Mouse (Mus musculus): ENCODE data around the gene Them5. TPM values are rescaled to one million over a fixed set of nuclear protein-coding genes. Genes with fewer than 3 reads are reported as not detected.

Gene Them5
- polyA plus RNA-seq, 1 experiment from 2014 or later: 199 TPM

DNA sequence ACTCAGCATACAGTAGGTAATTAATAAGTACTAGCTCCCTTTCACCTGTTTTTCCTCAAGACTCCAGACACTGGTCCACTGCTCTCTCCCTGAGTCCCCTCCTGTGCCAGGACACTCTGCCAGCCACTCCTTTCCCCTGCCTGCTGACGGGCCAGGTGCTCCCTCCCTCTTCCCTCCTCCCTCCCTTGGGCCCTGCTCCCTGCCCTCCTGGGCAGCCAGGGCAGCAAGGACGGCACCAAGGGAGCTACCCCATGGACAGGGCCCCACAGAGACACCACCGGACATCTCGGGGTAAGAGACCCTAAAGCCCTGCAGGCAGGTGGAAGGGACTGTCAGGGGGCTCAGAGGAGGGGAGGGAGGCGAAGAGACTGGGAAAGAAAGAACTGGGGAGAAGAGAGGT, 30.7 kb downstream of the Them5 start, which contains the start of gene Rorc:
Gene Rorc, plus strand, starts transcription at position 154 of the 400 bp plus-strand sequence.
- Histone ChIP-seq H3K9me3 (no peaks in the 10 kb centered on the region), H3K4me2 (peak within 1 kb of the TSS; percentile 44), H3K36me3 (no peaks in the 10 kb centered on the region), H3K27me3 (no peaks in the 10 kb centered on the region), H3K9ac (no peak within 1 kb of the TSS), H3K27ac (0 out of 2 replicates have a peak within 1 kb of the TSS, but pooled peaks have one; percentile 22), H3K4me1 (peaks cover 42% of the 10 kb centered on the region), H3K4me3 (peak within 1 kb of the TSS; percentile 24)
- 20% methylated on average over 5 of the region's 5 CpGs for WGBS
- ATAC-seq (ENCODE audit: insufficient number of reproducible peaks, low FRiP score, low TSS enrichment, low read depth): no peak

DNA sequence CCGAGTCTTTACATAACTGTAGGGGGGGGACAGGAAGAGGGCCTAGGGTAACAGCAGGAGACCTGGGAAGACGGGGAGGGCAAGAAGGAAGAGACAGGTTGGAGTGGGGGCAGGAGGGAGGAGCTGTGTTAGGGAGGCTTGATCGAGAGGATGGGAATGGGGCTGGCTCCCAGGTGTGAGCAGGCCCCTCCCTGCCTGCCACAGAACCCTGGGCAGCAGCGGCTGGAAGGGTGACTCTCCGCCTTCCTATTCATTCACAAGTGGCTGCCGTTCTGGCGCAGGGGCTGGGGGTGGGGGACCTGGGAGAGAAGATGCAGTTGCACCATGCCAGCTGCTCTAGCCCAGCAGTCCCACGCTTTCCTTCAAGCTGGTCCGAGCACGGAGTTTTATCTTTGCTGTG, 31.2 kb downstream of the Them5 start:
- peak overlapping the region; percentile 24 for H3K4me3 ChIP-seq
- H3K36me3 ChIP-seq: no peaks in the 10 kb centered on the region
- no peaks in the 10 kb centered on the region for H3K9me3 ChIP-seq
- ATAC-seq (ENCODE audit: insufficient number of reproducible peaks, low FRiP score, low TSS enrichment, low read depth): no peak
- H3K4me1 ChIP-seq: peaks cover 42% of the 10 kb centered on the region
- WGBS: 7% methylated on average over 10 of the region's 10 CpGs
- no peaks in the 10 kb centered on the region for H3K27me3 ChIP-seq
- peak overlapping the region; percentile 44 for H3K4me2 ChIP-seq
- H3K9ac ChIP-seq: no peak overlapping the region
- no peak overlapping the region for H3K27ac ChIP-seq

GRCm38 (mm10) chr3:94373597-94374011, 31.7 kb downstream of the Them5 start:
- H3K9me3 ChIP-seq: no peaks in the 10 kb centered on the region
- WGBS: 2% methylated on average over 5 of the region's 5 CpGs
- H3K4me2 ChIP-seq: peak overlapping the region; percentile 44
- H3K27me3 ChIP-seq: no peaks in the 10 kb centered on the region
- no peak for ATAC-seq (ENCODE audit: insufficient number of reproducible peaks, low FRiP score, low TSS enrichment, low read depth)
- peak overlapping the region; percentile 24 for H3K4me3 ChIP-seq
- H3K36me3 ChIP-seq: no peaks in the 10 kb centered on the region
- H3K4me1 ChIP-seq: peaks cover 42% of the 10 kb centered on the region
- no peak overlapping the region for H3K9ac ChIP-seq
- H3K27ac ChIP-seq: no peak overlapping the region

- no peak overlapping the region for H3K4me3 ChIP-seq
- no peak overlapping the region for H3K4me2 ChIP-seq
- H3K27me3 ChIP-seq: no peaks in the 10 kb centered on the region
- no peak overlapping the region for H3K9ac ChIP-seq
- H3K4me1 ChIP-seq: peaks cover 42% of the 10 kb centered on the region
- no peaks in the 10 kb centered on the region for H3K36me3 ChIP-seq
- ATAC-seq (ENCODE audit: insufficient number of reproducible peaks, low FRiP score, low TSS enrichment, low read depth): no peak
- no peak overlapping the region for H3K27ac ChIP-seq
- no peaks in the 10 kb centered on the region for H3K9me3 ChIP-seq
These were observed 32.7 kb downstream of the Them5 start for GRCm38 (mm10) chr3:94374636-94375035.

DNA sequence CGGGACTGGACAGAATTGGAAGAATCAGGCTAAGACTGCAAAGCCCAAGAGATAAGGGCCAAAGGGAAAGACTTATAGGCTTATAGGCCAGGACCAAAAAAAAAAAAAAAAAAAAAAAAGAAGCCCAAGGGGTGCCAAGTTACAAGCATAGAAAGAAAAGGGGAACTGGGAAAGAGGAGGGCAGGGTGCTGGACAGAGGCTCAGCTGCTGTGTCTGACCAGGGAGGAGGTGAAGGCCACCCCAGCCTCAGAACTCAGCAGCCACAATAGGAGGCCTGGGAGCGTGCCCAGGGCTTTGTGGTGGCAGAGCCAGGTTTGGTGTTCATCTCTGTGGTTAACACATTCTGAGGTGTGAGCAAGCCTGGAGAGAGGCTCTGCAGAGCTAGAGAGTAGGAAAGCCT, 33.2 kb downstream of the Them5 start:
- no peak overlapping the region for H3K9ac ChIP-seq
- no peak for ATAC-seq (ENCODE audit: insufficient number of reproducible peaks, low FRiP score, low TSS enrichment, low read depth)
- H3K36me3 ChIP-seq: no peaks in the 10 kb centered on the region
- no peak overlapping the region for H3K27ac ChIP-seq
- no peaks in the 10 kb centered on the region for H3K27me3 ChIP-seq
- 72% methylated on average over 2 of the region's 2 CpGs for WGBS
- H3K4me2 ChIP-seq: no peak overlapping the region
- H3K4me1 ChIP-seq: peaks cover 42% of the 10 kb centered on the region
- no peak overlapping the region for H3K4me3 ChIP-seq
- H3K9me3 ChIP-seq: no peaks in the 10 kb centered on the region

DNA sequence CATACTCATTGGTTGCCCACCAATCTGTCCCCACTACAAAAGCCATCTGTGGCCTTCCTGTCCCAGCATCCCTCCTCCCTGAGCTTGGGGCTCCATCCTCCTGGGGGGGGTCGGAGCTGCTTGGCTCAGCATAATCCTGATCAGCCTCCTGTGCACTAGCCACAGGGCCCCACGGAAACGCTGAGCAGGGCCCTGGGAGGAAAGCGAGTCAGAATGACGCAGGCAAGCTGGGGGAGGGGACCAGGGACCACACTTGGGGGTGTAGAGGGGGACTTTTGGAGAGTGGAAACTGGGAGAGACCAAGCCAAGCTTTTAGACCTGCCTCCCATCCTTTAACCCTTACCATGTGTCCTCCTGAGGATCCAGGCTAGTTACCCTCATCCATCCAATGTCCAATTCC, 34.0 kb downstream of the Them5 start:
- Histone ChIP-seq H3K36me3 (no peaks in the 10 kb centered on the region), H3K27ac (no peak overlapping the region), H3K27me3 (no peaks in the 10 kb centered on the region), H3K4me2 (no peak overlapping the region), H3K4me1 (peaks cover 42% of the 10 kb centered on the region), H3K9me3 (no peaks in the 10 kb centered on the region), H3K4me3 (no peak overlapping the region), H3K9ac (no peak overlapping the region)
- ATAC-seq (ENCODE audit: insufficient number of reproducible peaks, low FRiP score, low TSS enrichment, low read depth): no peak
- 34% methylated on average over 5 of the region's 5 CpGs for WGBS

- Histone ChIP-seq H3K36me3 (no peaks in the 10 kb centered on the region), H3K4me3 (no peak overlapping the region), H3K9ac (no peak overlapping the region), H3K27me3 (no peaks in the 10 kb centered on the region), H3K9me3 (no peaks in the 10 kb centered on the region), H3K27ac (no peak overlapping the region), H3K4me1 (peaks cover 33% of the 10 kb centered on the region), H3K4me2 (no peak overlapping the region)
- WGBS: 16% methylated on average over 13 of the region's 13 CpGs
- no peak for ATAC-seq (ENCODE audit: insufficient number of reproducible peaks, low FRiP score, low TSS enrichment, low read depth)
These were observed 35.4 kb downstream of the Them5 start for GRCm38 (mm10) chr3:94377028-94377923.

DNA sequence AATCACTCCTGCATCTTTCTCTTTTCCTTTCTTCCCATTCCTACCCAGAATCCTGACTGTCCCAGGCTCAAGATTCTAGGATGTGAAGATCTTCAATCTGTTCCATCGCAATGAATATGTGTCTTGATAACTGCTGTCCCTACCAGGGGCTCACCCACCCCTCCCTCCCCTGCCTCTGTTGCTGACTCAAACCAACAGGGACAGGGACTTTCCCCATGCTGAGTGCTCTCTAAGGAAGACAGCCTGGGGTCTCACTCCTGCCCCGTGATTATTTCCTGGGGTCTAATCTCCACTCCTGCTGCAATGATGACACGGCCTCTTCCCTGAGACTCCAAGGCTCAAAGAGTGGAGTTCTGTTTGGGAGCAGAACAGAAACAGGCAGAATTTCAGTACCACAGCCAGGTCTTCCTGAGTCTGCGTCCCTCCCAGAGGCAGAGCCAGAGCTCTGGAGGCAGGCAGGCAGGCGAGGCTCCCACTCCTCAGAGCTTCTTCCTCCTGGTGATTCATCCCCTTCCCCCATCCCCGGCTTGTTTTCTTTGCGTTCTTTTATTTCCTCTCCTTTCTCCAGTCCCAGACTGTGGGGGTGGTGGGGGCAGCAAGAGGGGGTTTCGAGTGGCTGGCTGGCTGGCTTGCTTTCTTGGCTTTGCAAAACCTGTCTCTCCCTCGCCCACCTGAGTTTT, 38.1 kb downstream of the Them5 start:
- WGBS: 26% methylated on average over 9 of the region's 9 CpGs
- no peak overlapping the region for H3K27ac ChIP-seq
- no peak overlapping the region for H3K9ac ChIP-seq

GRCm38 (mm10) chr3:94382308-94382707, 40.4 kb downstream of the Them5 start:
- H3K9me3 ChIP-seq: no peaks in the 10 kb centered on the region
- no peak overlapping the region for H3K9ac ChIP-seq
- no peak overlapping the region for H3K4me2 ChIP-seq
- no peak for ATAC-seq (ENCODE audit: insufficient number of reproducible peaks, low FRiP score, low TSS enrichment, low read depth)
- H3K27me3 ChIP-seq: no peaks in the 10 kb centered on the region
- H3K4me3 ChIP-seq: no peak overlapping the region
- no peak overlapping the region for H3K27ac ChIP-seq
- peaks cover 1% of the 10 kb centered on the region for H3K4me1 ChIP-seq
- 51% methylated on average over 5 of the region's 5 CpGs for WGBS
- H3K36me3 ChIP-seq: no peaks in the 10 kb centered on the region

More for the DNA sequence above, 38.1 kb downstream of the Them5 start:
- Histone ChIP-seq H3K9me3 (no peaks in the 10 kb centered on the region), H3K4me3 (no peak overlapping the region), H3K4me2 (no peak overlapping the region), H3K4me1 (peaks cover 15% of the 10 kb centered on the region), H3K36me3 (no peaks in the 10 kb centered on the region), H3K27me3 (no peaks in the 10 kb centered on the region)
- ATAC-seq (ENCODE audit: insufficient number of reproducible peaks, low FRiP score, low TSS enrichment, low read depth): no peak

DNA sequence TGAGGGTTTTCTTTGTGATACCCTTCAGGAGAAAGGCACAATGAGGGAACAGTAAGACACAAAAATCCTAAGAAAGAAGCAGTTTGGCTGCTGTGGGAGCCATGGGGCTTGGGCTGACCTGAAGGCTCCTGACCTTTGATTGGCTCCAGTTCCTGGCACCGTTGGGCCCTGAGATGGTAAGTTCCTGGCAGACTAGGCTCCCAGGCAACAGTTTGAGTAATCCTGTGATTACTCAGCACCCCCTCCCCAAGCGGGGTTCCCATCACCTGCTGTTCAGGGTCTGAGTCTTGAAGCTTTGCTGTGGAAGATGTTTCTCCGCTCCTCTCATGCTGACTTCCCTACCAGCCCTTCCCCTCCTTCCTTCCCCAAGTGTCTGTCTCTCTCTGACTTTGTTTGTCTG, 41.6 kb downstream of the Them5 start:
- Histone ChIP-seq H3K9ac (no peak overlapping the region), H3K4me1 (no peaks in the 10 kb centered on the region), H3K4me2 (no peak overlapping the region), H3K36me3 (no peaks in the 10 kb centered on the region), H3K4me3 (no peak overlapping the region), H3K9me3 (no peaks in the 10 kb centered on the region), H3K27ac (no peak overlapping the region), H3K27me3 (no peaks in the 10 kb centered on the region)
- 70% methylated on average over 3 of the region's 3 CpGs for WGBS
- no peak for ATAC-seq (ENCODE audit: insufficient number of reproducible peaks, low FRiP score, low TSS enrichment, low read depth)

- Histone ChIP-seq H3K4me1 (no peaks in the 10 kb centered on the region), H3K27ac (no peak overlapping the region), H3K9me3 (no peaks in the 10 kb centered on the region), H3K4me3 (no peak overlapping the region), H3K4me2 (no peak overlapping the region), H3K27me3 (no peaks in the 10 kb centered on the region), H3K36me3 (no peaks in the 10 kb centered on the region), H3K9ac (no peak overlapping the region)
- 56% methylated on average over 4 of the region's 4 CpGs for WGBS
- ATAC-seq (ENCODE audit: insufficient number of reproducible peaks, low FRiP score, low TSS enrichment, low read depth): no peak
These were observed 44.8 kb downstream of the Them5 start for GRCm38 (mm10) chr3:94386671-94387070.

DNA sequence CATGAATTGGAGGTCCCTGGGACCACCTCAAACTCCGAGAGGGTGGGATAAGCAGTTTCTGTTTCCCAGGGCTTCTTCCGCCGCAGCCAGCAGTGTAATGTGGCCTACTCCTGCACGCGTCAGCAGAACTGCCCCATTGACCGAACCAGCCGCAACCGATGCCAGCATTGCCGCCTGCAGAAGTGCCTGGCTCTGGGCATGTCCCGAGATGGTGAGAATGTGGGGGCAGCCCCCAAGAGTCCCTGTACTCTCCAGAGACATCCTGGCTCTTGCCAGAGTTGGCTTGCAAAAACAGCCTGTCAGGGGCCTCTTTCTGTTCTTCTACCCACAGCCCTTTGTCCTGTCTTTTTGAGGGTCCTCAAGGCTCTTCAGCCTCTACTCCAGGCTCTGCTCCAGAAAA, 45.5 kb downstream of the Them5 start:
- no peak; the same call in 1 of the 2 replicates for ATAC-seq (ENCODE audit: insufficient number of reproducible peaks, low FRiP score, low TSS enrichment, low read depth)
- no peaks in the 10 kb centered on the region for H3K9me3 ChIP-seq
- no peaks in the 10 kb centered on the region for H3K4me1 ChIP-seq
- no peaks in the 10 kb centered on the region for H3K27me3 ChIP-seq
- H3K36me3 ChIP-seq: no peaks in the 10 kb centered on the region
- WGBS: 85% methylated on average over 10 of the region's 10 CpGs
- H3K4me3 ChIP-seq: no peak overlapping the region
- H3K27ac ChIP-seq: no peak overlapping the region
- no peak overlapping the region for H3K9ac ChIP-seq
- H3K4me2 ChIP-seq: no peak overlapping the region

Measured in limb, embryonic 15.5 days (tissue).